Mouse (Mus musculus) cerebellum, adult 11 months (tissue): Measurements from ENCODE around the gene Treh.

Experiments used
- DNase-seq: peaks from one replicate; pipeline ENCODE4 v3.0.0; 2022

Treh gene

GRCm38 (mm10) chr9:44679565-44679964 is 6.5 kb downstream of the Treh start:
- no peak for DNase-seq

GRCm38 (mm10) chr9:44683046-44683445 is 10.0 kb downstream of the Treh start:
- DNase-seq = no peak

GRCm38 (mm10) chr9:44685346-44686330 is 12.6 kb downstream of the Treh start:
- DNase-seq = peak; percentile 65

GRCm38 (mm10) chr9:44686638-44687037 is 13.6 kb downstream of the Treh start:
- no peak for DNase-seq

GRCm38 (mm10) chr9:44688013-44688412 is 15.0 kb downstream of the Treh start:
- no peak for DNase-seq

GRCm38 (mm10) chr9:44690641-44691040 is 17.6 kb downstream of the Treh start:
- no peak for DNase-seq

- peak; percentile 75 for DNase-seq
Measured at GRCm38 (mm10) chr9:44691671-44692520, 18.9 kb downstream of the Treh start.

GRCm38 (mm10) chr9:44693071-44693470 is 20.0 kb downstream of the Treh start:
- DNase-seq = peak; percentile 51

- no peak for DNase-seq
Measured at GRCm38 (mm10) chr9:44697866-44698265, 24.8 kb downstream of the Treh start.

- no peak for DNase-seq
Measured at GRCm38 (mm10) chr9:44699196-44699595, 26.2 kb downstream of the Treh start.

GRCm38 (mm10) chr9:44699730-44700129 is 26.7 kb downstream of the Treh start:
- DNase-seq = no peak

- DNase-seq = no peak
Measured at GRCm38 (mm10) chr9:44707749-44708428, 34.9 kb downstream of the Treh start.

- DNase-seq = no peak
Measured at GRCm38 (mm10) chr9:44708429-44708765, 35.4 kb downstream of the Treh start.

- DNase-seq = no peak
Measured at GRCm38 (mm10) chr9:44708925-44709324, 35.9 kb downstream of the Treh start.

GRCm38 (mm10) chr9:44709600-44709999 is 36.6 kb downstream of the Treh start:
- no peak for DNase-seq

GRCm38 (mm10) chr9:44710213-44710612 is 37.2 kb downstream of the Treh start:
- no peak for DNase-seq

GRCm38 (mm10) chr9:44711602-44712001 is 38.6 kb downstream of the Treh start:
- DNase-seq = no peak

GRCm38 (mm10) chr9:44713080-44713479 is 40.0 kb downstream of the Treh start:
- no peak for DNase-seq

- no peak for DNase-seq
Measured at GRCm38 (mm10) chr9:44713574-44713973, 40.5 kb downstream of the Treh start.

- peak; percentile 69 for DNase-seq
Measured at GRCm38 (mm10) chr9:44715109-44715508, 42.1 kb downstream of the Treh start.

GRCm38 (mm10) chr9:44715705-44716362 is 42.8 kb downstream of the Treh start:
- no peak for DNase-seq

GRCm38 (mm10) chr9:44716997-44717821 is 44.2 kb downstream of the Treh start:
- DNase-seq = no peak
